11 mouse cellular contexts compared by ENCODE assay signal in the genomic region with DNA sequence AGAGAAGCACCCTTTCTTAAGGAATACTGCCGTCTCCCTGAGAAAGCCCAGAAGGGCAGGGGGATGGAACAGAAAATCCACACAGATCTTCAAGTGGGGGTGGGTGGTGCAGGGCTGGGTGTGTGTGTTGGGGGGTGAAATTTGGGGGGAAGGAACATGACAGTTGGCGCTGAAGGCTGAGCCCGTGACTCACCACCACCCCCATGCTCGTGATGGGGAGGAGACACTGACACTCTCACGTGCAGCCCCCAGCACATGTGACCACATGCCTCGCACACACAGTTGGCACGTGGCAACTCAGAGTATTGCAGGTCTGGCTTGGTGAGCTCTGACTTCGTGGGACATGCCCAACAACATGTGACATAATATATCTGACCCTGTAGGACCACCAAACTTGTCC. TPM values are rescaled to one million over a fixed set of nuclear protein-coding genes. Genes with fewer than 3 reads are reported as not detected.
A peak's percentile ranks its signal among the peaks of the same experiment; 100 is the strongest.
DNase-seq lines count a peak whose midpoint lies in the region; ATAC-seq and TF ChIP-seq lines count a peak whose summit lies in the region.
"Had no signal": no experiment of that assay in that cellular context is flagged by ENCODE, and none has a peak within 500 bp of the region (broad histone marks: within the 10 kb centered on the region; RNA-seq: fewer than 3 reads in every experiment).

No protein-coding gene starts in this region.

- peaks cover 15% of the 10 kb centered on the region for H3K36me3 ChIP-seq in forebrain, embryonic 10.5 days (replicated peaks)
- no peaks in the 10 kb centered on the region; the same call in 1 of the 2 replicates for H3K36me3 ChIP-seq in forebrain, embryonic 11.5 days (ENCODE audit: control insufficient read depth, insufficient read depth, low read length)
- peaks cover 11% of the 10 kb centered on the region for H3K36me3 ChIP-seq in embryonic facial prominence, embryonic 10.5 days (replicated peaks)
- no peaks in the 10 kb centered on the region for H3K36me3 ChIP-seq in hindbrain, embryonic 16.5 days (ENCODE audit: control insufficient read depth, insufficient read depth, low read length)
- no peaks in the 10 kb centered on the region for H3K36me3 ChIP-seq in midbrain, embryonic 14.5 days (ENCODE audit: control insufficient read depth, insufficient read depth, low read length)
- H3K36me3 ChIP-seq in kidney, adult 2 months (ENCODE audit: control insufficient read depth, insufficient read depth, low read length): no peaks in the 10 kb centered on the region
- H3K36me3 ChIP-seq: heart, embryonic 15.5 days had no signal

- no peak for TF ChIP-seq CTCF in kidney, adult 2 months (conservative IDR thresholded peaks at IDR 0.05; ENCODE audit: insufficient read depth, insufficient read length, low read depth, low read length)

- H3K4me2 ChIP-seq in forebrain, embryonic 11.5 days (ENCODE audit: low read depth, low read length, severe bottlenecking): no peak overlapping the region
- H3K4me2 ChIP-seq in hindbrain, embryonic 16.5 days (ENCODE audit: low read length): no peak overlapping the region; the same call in 1 of the 2 replicates
- no peak overlapping the region for H3K4me2 ChIP-seq in midbrain, embryonic 14.5 days (ENCODE audit: low read length)

- no peak for ATAC-seq in forebrain, embryonic 11.5 days (replicated peaks; ENCODE audit: low FRiP score)
- ATAC-seq in hindbrain, embryonic 16.5 days: no peak
- no peak for ATAC-seq in midbrain, embryonic 14.5 days (ENCODE audit: low FRiP score, low TSS enrichment)

- peak overlapping the region; percentile 98 for H3K27ac ChIP-seq in forebrain, embryonic 10.5 days
- H3K27ac ChIP-seq in forebrain, embryonic 11.5 days (ENCODE audit: low read depth, low read length): no peak overlapping the region
- peak overlapping the region; percentile 95 for H3K27ac ChIP-seq in embryonic facial prominence, embryonic 10.5 days (replicated peaks)
- H3K27ac ChIP-seq in hindbrain, embryonic 16.5 days (ENCODE audit: low read depth, low read length): peak overlapping the region; percentile 88
- H3K27ac ChIP-seq in midbrain, embryonic 14.5 days (replicated peaks; ENCODE audit: low read depth, low read length): peak overlapping the region; percentile 96
- H3K27ac ChIP-seq in kidney, adult 2 months (ENCODE audit: insufficient read depth, low read depth, low read length): no peak overlapping the region

- DNase-seq in forebrain, embryonic 10.5 days (ENCODE audit: extremely low spot score, low spot score): no peak
- no peak for DNase-seq in forebrain, embryonic 11.5 days (ENCODE audit: low spot score)
- DNase-seq in embryonic facial prominence, embryonic 10.5 days (ENCODE audit: low spot score): no peak
- no peak for DNase-seq in midbrain, embryonic 14.5 days
- no peak for DNase-seq in kidney, adult 2 months
- DNase-seq in ovary, postnatal 14 days (ENCODE audit: low spot score): no peak
- no peak for DNase-seq in gastrocnemius, postnatal 10 days
- DNase-seq: cerebellum, adult 2 months; thymus, adult 2 months had no signal

- H3K27me3 ChIP-seq in forebrain, embryonic 10.5 days (ENCODE audit: poor library complexity, severe bottlenecking): no peaks in the 10 kb centered on the region
- no peaks in the 10 kb centered on the region for H3K27me3 ChIP-seq in forebrain, embryonic 11.5 days (ENCODE audit: control insufficient read depth, insufficient read depth, low read length)
- no peaks in the 10 kb centered on the region for H3K27me3 ChIP-seq in embryonic facial prominence, embryonic 10.5 days (replicated peaks; ENCODE audit: low read depth, poor library complexity, severe bottlenecking)
- H3K27me3 ChIP-seq in hindbrain, embryonic 16.5 days (replicated peaks; ENCODE audit: control insufficient read depth, insufficient read depth, low read length): no peaks in the 10 kb centered on the region
- H3K27me3 ChIP-seq in midbrain, embryonic 14.5 days (ENCODE audit: control insufficient read depth, insufficient read depth, low read length): no peaks in the 10 kb centered on the region
- no peaks in the 10 kb centered on the region for H3K27me3 ChIP-seq in kidney, adult 2 months (replicated peaks; ENCODE audit: control insufficient read depth, insufficient read depth, low read length)
- H3K27me3 ChIP-seq: heart, embryonic 15.5 days had no signal

- H3K4me1 ChIP-seq in forebrain, embryonic 10.5 days: peaks cover 88% of the 10 kb centered on the region
- peaks cover 44% of the 10 kb centered on the region for H3K4me1 ChIP-seq in forebrain, embryonic 11.5 days (replicated peaks; ENCODE audit: control insufficient read depth, insufficient read depth, low read length)
- H3K4me1 ChIP-seq in embryonic facial prominence, embryonic 10.5 days: peaks cover 76% of the 10 kb centered on the region
- peaks cover 48% of the 10 kb centered on the region for H3K4me1 ChIP-seq in hindbrain, embryonic 16.5 days (ENCODE audit: control insufficient read depth, insufficient read depth, low read depth, low read length)
- peaks cover 51% of the 10 kb centered on the region for H3K4me1 ChIP-seq in midbrain, embryonic 14.5 days (ENCODE audit: control insufficient read depth, insufficient read depth, low read length)
- peaks cover 9% of the 10 kb centered on the region; the same call in 1 of the 2 replicates for H3K4me1 ChIP-seq in kidney, adult 2 months (ENCODE audit: control insufficient read depth, insufficient read depth, low read length)

- peak overlapping the region; percentile 82; the same call in 1 of the 2 replicates for H3K4me3 ChIP-seq in forebrain, embryonic 10.5 days
- no peak overlapping the region for H3K4me3 ChIP-seq in forebrain, embryonic 11.5 days (ENCODE audit: low read depth, low read length)
- H3K4me3 ChIP-seq in embryonic facial prominence, embryonic 10.5 days: no peak overlapping the region
- H3K4me3 ChIP-seq in hindbrain, embryonic 16.5 days (ENCODE audit: low read length): no peak overlapping the region
- H3K4me3 ChIP-seq in midbrain, embryonic 14.5 days (replicated peaks; ENCODE audit: low read depth, low read length): no peak overlapping the region
- no peak overlapping the region for H3K4me3 ChIP-seq in kidney, adult 2 months (ENCODE audit: insufficient read depth, low read depth, low read length)

- H3K9me3 ChIP-seq in forebrain, embryonic 10.5 days: no peaks in the 10 kb centered on the region
- H3K9me3 ChIP-seq in forebrain, embryonic 11.5 days (ENCODE audit: control insufficient read depth, low read length): no peaks in the 10 kb centered on the region
- H3K9me3 ChIP-seq in embryonic facial prominence, embryonic 10.5 days: no peaks in the 10 kb centered on the region
- H3K9me3 ChIP-seq in hindbrain, embryonic 16.5 days (ENCODE audit: control insufficient read depth, low read length): no peaks in the 10 kb centered on the region
- H3K9me3 ChIP-seq in midbrain, embryonic 14.5 days (ENCODE audit: control insufficient read depth, low read length): no peaks in the 10 kb centered on the region
- H3K9me3 ChIP-seq: heart, embryonic 15.5 days had no signal

- 87% methylated on average over 8 of the region's 8 CpGs for WGBS in forebrain, embryonic 10.5 days
- WGBS in forebrain, embryonic 11.5 days: 80% methylated on average over 8 of the region's 8 CpGs
- 82% methylated on average over 8 of the region's 8 CpGs for WGBS in embryonic facial prominence, embryonic 10.5 days
- 83% methylated on average over 8 of the region's 8 CpGs for WGBS in hindbrain, embryonic 16.5 days
- 82% methylated on average over 8 of the region's 8 CpGs for WGBS in midbrain, embryonic 14.5 days
- 80% methylated on average over 8 of the region's 8 CpGs for WGBS in kidney, adult 2 months

- no peak overlapping the region for H3K9ac ChIP-seq in forebrain, embryonic 11.5 days (ENCODE audit: low read length)
- no peak overlapping the region for H3K9ac ChIP-seq in hindbrain, embryonic 16.5 days (ENCODE audit: low read depth, low read length)
- H3K9ac ChIP-seq in midbrain, embryonic 14.5 days (replicated peaks; ENCODE audit: low read length): no peak overlapping the region

- no peak for TF ChIP-seq POLR2A in kidney, adult 2 months (IDR thresholded peaks at IDR 0.05; ENCODE audit: low read depth, low read length)

RNA-seq across cellular contexts. Expression of gene Zfp574, which starts 1.6 kb away (rescaled TPM):
- polyA plus RNA-seq in forebrain, embryonic 10.5 days (2016; fragmentation: Nextera tagmentation; extraction: Ambion mirVana): 41.5 and 42.5 TPM in 2 replicates
- polyA plus RNA-seq in forebrain, embryonic 11.5 days (2014; fragmentation: Nextera tagmentation; extraction: Ambion mirVana): 34.3 and 38.3 TPM in 2 replicates
- polyA plus RNA-seq in embryonic facial prominence, embryonic 10.5 days (2016; fragmentation: Nextera tagmentation; extraction: Ambion mirVana): 44.4 and 45.8 TPM in 2 replicates
- 30.0 and 39.7 TPM in 2 replicates for polyA plus RNA-seq in hindbrain, embryonic 16.5 days (2015; fragmentation: Nextera tagmentation; extraction: Ambion mirVana)
- polyA plus RNA-seq in midbrain, embryonic 14.5 days (2014; fragmentation: Nextera tagmentation; extraction: Ambion mirVana): 24.9 and 33.0 TPM in 2 replicates
- 20.6 and 27.0 TPM in 2 replicates for polyA plus RNA-seq in kidney, adult 2 months (2012; rRNA removed)
- 1 to 10 TPM; 6.9 to 9.0 TPM for total RNA-seq in gastrocnemius, postnatal 10 days (2021)

RNA-seq across cellular contexts. Expression of gene Grik5, which starts 1.8 kb away (rescaled TPM):
- 4.4 and 6.8 TPM in 2 replicates for polyA plus RNA-seq in forebrain, embryonic 10.5 days (2016; fragmentation: Nextera tagmentation; extraction: Ambion mirVana)
- 13.6 and 14.0 TPM in 2 replicates for polyA plus RNA-seq in forebrain, embryonic 11.5 days (2014; fragmentation: Nextera tagmentation; extraction: Ambion mirVana)
- 4.5 and 5.1 TPM in 2 replicates for polyA plus RNA-seq in embryonic facial prominence, embryonic 10.5 days (2016; fragmentation: Nextera tagmentation; extraction: Ambion mirVana)
- 12.5 and 15.8 TPM in 2 replicates for polyA plus RNA-seq in hindbrain, embryonic 16.5 days (2015; fragmentation: Nextera tagmentation; extraction: Ambion mirVana)
- 21.7 and 27.3 TPM in 2 replicates for polyA plus RNA-seq in midbrain, embryonic 14.5 days (2014; fragmentation: Nextera tagmentation; extraction: Ambion mirVana)
- polyA plus RNA-seq in kidney, adult 2 months (2012; rRNA removed): 17.1 and 24.3 TPM in 2 replicates
- 10 to 100 TPM in 1 of 2 experiments, 1 to 10 TPM in 1; 7.2 to 11.0 TPM for total RNA-seq in gastrocnemius, postnatal 10 days (2021)

Comparison
In these comparisons a context has a peak if more than half of its experiments do, and no peak if none do; other contexts are left out.
1. H3K27ac ChIP-seq: peak in forebrain, embryonic 10.5 days (single experiment), embryonic facial prominence, embryonic 10.5 days (single experiment), hindbrain, embryonic 16.5 days (single experiment) and midbrain, embryonic 14.5 days (single experiment); none in forebrain, embryonic 11.5 days (single experiment) and kidney, adult 2 months (single experiment).